Mouse (Mus musculus) adrenal gland, adult 8-10 months (tissue): ENCODE measurements around the gene Gm16253. TPM values are rescaled to one million over a fixed set of nuclear protein-coding genes. Genes with fewer than 3 reads are reported as not detected.

ENCODE experiments used
- DNase-seq: peaks from one replicate; pipeline ENCODE4 v3.0.0; 2022
- total RNA-seq, 4 experiments: library from RNA; stranded (reverse); gene quantifications; 2 replicates each; pipeline ENCODE4 v1.2.4; 2022

The Gm16253 gene
- total RNA-seq, 4 experiments from 2014 or later: not detected

DNA sequence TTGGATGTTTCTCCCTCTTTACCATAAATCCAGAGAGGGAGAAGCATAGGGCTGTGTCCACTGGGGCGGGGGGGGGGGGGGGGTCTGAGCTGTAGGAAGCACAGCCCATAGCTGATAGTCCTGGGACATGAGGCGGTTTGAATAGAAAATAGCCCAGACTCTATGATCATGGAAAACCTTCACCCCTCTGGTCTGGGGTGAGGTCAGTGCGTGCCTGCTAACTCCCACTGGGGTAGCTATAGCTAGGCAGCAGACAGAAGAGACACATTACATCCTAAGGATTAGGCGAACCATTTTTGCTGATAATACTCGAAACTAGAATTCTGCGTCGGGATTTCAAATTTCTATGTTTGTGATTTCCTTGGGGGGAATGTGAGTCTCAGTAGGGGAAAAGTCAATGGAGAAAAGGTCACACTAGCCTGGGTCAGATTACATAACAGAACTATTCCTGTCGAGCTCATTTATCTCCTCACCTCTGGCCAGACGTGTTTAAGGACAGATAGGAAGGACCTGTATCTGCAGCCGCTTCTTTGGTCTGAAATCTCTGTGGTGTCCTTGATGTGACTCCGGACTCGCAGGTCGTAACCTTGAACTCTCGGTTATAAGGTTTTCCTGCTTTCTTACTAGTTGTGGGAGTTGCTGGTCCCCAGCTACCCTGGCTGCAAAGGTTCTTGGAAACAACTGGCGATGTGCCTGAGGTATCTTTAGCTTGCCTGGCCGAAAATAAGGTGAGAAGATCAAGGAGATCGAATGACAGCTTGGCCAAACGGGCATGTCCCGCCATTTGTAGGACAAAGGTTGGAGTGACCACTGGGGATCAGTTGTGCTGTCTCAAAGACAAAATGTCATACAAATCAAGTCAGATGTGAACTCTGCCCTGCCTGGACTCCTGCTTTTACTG, 2.9 kb upstream of the Gm16253 start:
- DNase-seq: peak; percentile 63

DNA sequence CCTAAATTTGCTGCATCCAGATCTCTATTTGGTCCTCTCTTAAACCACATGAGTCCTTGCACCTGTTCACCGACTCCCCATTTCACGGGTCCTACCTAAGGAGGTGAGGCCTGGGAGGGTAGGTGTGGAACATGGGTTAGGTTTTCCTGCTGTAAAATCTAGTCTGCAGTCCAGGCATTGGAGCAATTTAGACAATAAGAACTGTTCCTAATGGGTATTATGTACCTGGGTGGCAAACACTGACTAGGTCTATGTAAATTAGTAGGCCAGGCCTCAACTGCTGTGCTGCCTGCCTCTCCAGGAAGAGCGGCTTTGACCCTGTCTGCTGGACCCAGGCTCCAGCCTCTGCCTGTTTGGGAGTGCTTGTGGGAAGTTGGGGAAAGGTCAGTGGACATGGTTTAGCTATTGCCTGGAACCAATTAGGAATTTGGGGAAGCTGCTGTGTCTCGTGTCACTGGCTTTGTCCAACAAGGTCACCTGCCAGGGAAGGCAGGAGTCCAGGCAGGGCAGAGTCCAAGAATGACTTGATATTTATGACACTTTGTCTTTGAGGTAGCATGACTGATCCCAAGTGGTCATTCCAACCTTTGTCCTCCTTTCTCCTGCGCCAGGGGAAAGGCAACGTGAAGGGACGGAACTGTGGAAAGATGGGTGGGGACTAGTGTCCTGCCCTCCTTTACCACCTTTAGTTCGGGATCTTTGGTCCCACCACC, 1.4 kb upstream of the Gm16253 start:
- no peak for DNase-seq

GRCm38 (mm10) chr3:96576005-96576658, 652 bp upstream of the Gm16253 start:
- peak; percentile 88 for DNase-seq

- no peak for DNase-seq
Observed at GRCm38 (mm10) chr3:96577566-96577965, 782 bp downstream of the Gm16253 start.

DNA sequence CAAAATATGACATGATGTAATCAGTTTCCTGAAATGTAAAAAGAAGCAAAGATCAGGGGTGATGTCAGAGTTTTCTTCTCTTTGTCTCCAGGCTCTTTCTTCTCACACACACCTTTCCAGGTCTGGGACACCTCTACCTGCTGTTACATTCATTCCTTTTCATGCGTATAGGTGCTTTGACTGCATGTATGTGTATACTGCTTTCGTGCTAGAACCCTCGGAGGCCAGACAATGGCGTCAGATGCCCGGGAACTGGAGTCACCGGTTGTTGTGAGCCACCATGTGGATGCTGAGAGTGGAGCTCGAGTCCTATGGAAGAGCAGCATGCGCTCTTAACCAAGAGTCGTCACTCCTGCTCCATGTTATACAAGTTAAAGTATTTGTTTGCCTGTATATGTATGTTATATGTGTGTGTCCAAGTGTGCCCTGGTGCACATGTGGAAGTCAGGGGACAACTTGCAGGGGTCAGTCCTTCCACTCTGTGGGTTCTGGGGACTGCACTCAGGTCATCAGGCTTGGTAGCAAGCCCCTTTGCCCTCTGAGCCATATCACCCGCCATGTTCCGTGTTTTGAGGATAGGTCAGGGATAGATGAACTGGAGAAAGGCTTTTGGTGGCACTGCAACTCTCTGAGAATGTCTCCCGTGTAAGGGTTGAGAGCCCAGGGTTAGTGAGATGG, 1.9 kb downstream of the Gm16253 start:
- DNase-seq: no peak

- DNase-seq: no peak
Observed at GRCm38 (mm10) chr3:96579239-96579750, 2.5 kb downstream of the Gm16253 start.

DNA sequence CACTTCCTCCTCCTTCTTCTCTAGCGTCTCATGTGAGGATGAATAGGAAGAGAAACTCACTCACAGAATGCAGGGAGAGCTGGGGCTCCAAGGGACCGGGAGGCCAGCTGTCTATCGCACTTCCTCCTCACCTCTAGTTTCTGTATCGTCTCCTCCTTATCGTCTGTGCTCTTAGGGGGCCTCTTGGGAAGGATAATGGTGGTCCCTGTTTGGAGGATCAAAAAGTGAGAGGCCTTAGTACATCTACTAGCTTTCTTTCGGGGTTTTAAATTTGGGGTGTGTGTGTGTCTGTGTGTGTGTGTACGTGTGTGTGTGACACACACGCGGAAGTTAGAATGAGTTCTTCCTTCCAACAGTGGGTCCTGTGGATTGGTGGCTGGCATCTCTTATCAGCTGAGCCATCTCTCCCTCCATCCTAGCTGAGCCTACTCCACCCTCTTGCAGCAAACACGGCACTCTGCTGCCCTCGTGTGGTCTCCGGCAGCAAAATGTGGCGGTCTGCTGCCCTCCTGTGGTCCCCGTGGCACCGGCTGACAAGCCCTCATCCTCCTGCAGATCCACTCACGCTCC, 3.2 kb downstream of the Gm16253 start:
- DNase-seq: peak; percentile 88

DNA sequence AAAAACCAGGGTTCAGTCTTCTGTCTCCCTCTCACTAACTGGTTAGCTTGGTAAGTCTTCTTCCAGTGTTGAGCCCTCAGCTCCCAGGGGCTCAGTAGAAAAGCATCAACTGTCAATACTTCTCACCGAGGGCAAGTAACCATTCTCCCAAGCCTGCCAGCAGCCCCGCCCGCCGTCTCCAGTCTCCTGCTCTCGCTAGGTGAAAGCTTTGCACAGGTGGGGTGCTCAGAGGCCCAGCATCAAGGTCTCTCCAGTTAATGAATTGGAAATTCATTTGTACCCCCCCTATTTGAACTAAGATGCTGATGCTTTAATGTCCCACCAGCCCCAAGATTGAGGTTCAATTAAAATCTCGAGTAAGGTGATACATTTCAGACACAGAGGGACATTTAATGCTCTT, 4.4 kb downstream of the Gm16253 start:
- DNase-seq: no peak

GRCm38 (mm10) chr3:96581771-96582515, 5.2 kb downstream of the Gm16253 start:
- no peak for DNase-seq

GRCm38 (mm10) chr3:96583386-96583785, 6.6 kb downstream of the Gm16253 start:
- no peak for DNase-seq

- DNase-seq: no peak
Observed at GRCm38 (mm10) chr3:96590657-96591056, 13.9 kb downstream of the Gm16253 start.

DNA sequence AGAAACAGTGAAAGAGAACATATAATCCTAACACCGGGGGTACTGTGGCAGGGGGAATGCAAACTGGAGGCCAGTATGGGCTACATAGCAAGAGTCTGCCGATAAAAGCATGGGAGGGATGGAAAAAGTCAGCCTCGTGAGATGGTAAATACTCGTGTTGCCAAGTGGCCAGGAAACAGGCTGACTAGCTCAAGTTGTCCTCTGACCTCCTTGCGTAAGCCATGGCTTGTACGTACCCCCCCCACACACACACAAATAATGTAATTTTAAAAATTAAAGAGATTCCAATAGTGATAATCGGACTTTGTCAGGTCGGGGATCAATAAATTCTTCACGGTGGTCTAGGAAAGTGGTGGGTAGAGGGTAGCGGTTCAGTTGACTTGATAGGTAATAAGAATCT, 16.6 kb downstream of the Gm16253 start:
- no peak for DNase-seq

- peak; percentile 91 for DNase-seq
Observed at GRCm38 (mm10) chr3:96593790-96594560, 17.2 kb downstream of the Gm16253 start, which contains the start of gene Polr3gl. Polr3gl (minus strand) TSS chr3:96594181.

GRCm38 (mm10) chr3:96594851-96595250, 18.1 kb downstream of the Gm16253 start:
- no peak for DNase-seq

GRCm38 (mm10) chr3:96595661-96596060, 18.9 kb downstream of the Gm16253 start:
- DNase-seq: no peak

- no peak for DNase-seq
Observed at GRCm38 (mm10) chr3:96596228-96596707, 19.5 kb downstream of the Gm16253 start, which contains the start of gene Ankrd34a. Ankrd34a (plus strand) TSS chr3:96596636.

- no peak for DNase-seq
Observed at GRCm38 (mm10) chr3:96596855-96597254, 20.1 kb downstream of the Gm16253 start.

DNA sequence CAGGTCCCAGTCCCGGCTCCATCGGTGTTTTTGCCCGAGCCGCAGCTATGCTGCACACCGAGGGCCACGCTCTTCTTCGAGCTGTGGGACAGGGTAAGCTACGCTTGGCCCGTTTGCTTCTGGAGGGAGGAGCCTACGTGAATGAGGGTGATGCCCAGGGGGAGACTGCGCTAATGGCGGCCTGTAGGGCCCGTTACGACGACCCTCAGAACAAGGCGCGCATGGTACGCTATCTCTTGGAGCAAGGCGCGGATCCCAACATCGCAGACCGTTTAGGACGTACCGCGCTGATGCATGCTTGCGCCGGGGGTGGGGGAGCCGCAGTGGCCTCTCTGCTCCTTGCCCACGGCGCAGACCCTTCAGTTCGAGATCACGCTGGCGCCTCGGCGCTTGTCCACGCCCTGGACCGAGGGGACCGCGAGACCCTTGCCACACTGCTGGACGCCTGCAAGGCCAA, 20.7 kb downstream of the Gm16253 start:
- no peak for DNase-seq

DNA sequence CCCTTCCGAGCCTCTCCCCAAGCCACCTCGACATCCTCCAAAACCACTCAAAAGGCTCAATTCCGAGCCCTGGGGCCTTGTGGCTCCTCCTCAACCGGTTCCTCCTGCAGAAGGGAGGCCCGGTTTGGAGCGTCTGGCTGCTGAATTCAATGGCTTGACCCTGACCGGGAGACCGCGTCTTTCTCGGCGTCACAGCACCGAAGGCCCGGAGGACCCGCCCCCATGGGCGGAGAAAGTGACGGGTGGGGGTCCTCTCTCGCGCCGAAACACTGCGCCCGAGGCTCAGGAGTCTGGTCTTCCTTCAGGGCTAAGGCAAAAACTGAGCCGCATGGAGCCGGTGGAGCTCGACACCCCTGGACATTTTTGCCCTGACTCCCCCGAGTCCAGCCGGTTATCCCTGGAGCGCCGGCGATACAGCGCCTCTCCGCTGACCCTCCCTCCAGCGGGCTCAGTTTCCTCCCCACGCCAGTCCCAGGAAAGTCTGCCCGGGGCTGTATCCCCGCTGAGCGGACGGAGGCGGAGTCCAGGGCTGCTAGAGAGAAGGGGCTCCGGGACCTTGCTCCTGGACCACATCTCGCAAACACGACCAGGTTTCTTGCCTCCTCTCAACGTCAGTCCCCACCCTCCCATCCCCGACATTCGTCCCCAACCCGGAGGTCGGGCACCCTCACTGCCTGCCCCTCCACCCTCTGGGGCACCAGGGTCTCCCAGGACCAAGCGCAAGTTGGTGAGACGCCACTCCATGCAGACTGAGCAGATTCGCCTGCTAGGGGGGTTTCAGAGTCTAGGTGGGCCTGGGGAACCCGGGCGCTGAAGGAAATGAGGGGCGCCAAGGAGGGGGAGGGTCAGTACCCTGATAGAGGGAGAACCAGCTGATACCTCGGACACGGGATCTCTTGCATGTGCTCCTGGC, 21.6 kb downstream of the Gm16253 start:
- DNase-seq: peak; percentile 74
